8 mouse cellular contexts compared by ENCODE assay signal in genomic region chr10:93640953-93641820, GRCm38 (mm10). TPM values are rescaled to one million over a fixed set of nuclear protein-coding genes. Genes with fewer than 3 reads are reported as not detected.
DNase-seq lines count a peak whose midpoint lies in the region; ATAC-seq lines count a peak whose summit lies in the region.

No protein-coding gene starts in this region.

- H3K4me1 ChIP-seq in forebrain, embryonic 10.5 days, result peaks cover 39% of the 10 kb centered on the region
- peaks cover 12% of the 10 kb centered on the region; the same call in 1 of the 2 replicates for H3K4me1 ChIP-seq in stomach, embryonic 14.5 days (ENCODE audit: control insufficient read depth, insufficient read depth, low read length)

- H3K27me3 ChIP-seq in forebrain, embryonic 10.5 days (ENCODE audit: poor library complexity, severe bottlenecking), result peaks cover 68% of the 10 kb centered on the region
- 0 out of 2 replicates have a peak, but pooled peaks cover 10% of the 10 kb centered on the region for H3K27me3 ChIP-seq in stomach, embryonic 14.5 days (ENCODE audit: control insufficient read depth, insufficient read depth, low read length)

- WGBS in forebrain, embryonic 10.5 days, result under 1% methylated on average over 72 of the region's 73 CpGs
- WGBS in stomach, embryonic 14.5 days, result under 1% methylated on average over 48 of the region's 73 CpGs

- peak overlapping the region; percentile 86 for H3K4me3 ChIP-seq in forebrain, embryonic 10.5 days
- peak overlapping the region; percentile 69 for H3K4me3 ChIP-seq in stomach, embryonic 14.5 days (ENCODE audit: low read depth, low read length)

- H3K9me3 ChIP-seq in forebrain, embryonic 10.5 days, result no peaks in the 10 kb centered on the region
- H3K9me3 ChIP-seq in stomach, embryonic 14.5 days (ENCODE audit: control insufficient read depth, low read depth, low read length), result no peaks in the 10 kb centered on the region

- DNase-seq in heart, adult 11 months, result peak; percentile 96
- no peak for DNase-seq in heart, adult 8-10 months (ENCODE audit: low spot score)
- peak; percentile 72 for DNase-seq in brain, adult 2 months (ENCODE audit: low read depth, low spot score)
- DNase-seq in forebrain, embryonic 10.5 days (ENCODE audit: extremely low spot score, low spot score), result peak; percentile 49
- peak; percentile 19 for DNase-seq in heart, postnatal 25 days (ENCODE audit: low spot score)
- peak; percentile 51 to 63 for DNase-seq in kidney, postnatal 4 days

- peak overlapping the region; percentile 96 for H3K27ac ChIP-seq in forebrain, embryonic 10.5 days
- no peak overlapping the region for H3K27ac ChIP-seq in stomach, embryonic 14.5 days (ENCODE audit: low read length)

- H3K36me3 ChIP-seq in forebrain, embryonic 10.5 days (replicated peaks), result peaks cover 18% of the 10 kb centered on the region
- H3K36me3 ChIP-seq in stomach, embryonic 14.5 days (ENCODE audit: control insufficient read depth, insufficient read depth, low read length), result no peaks in the 10 kb centered on the region

- H3K9ac ChIP-seq in stomach, embryonic 14.5 days (replicated peaks; ENCODE audit: low read depth, low read length), result peak overlapping the region; percentile 60

- ATAC-seq in megakaryocyte-erythroid progenitor cell, adult 5-6 weeks (replicated peaks; ENCODE audit: low FRiP score, low TSS enrichment, poor library complexity, severe bottlenecking), result peak; percentile 13; the same call in 1 of the 2 replicates
- peak; percentile 42; the same call in 1 of the 2 replicates for ATAC-seq in stomach, embryonic 14.5 days (ENCODE audit: insufficient number of reproducible peaks, insufficient read depth, low FRiP score, low read depth)

- intact Hi-C loops in heart, postnatal 25 days (cut with DNase I), result no loop called here

- H3K4me2 ChIP-seq in stomach, embryonic 14.5 days (replicated peaks; ENCODE audit: low read depth, low read length), result peak overlapping the region; percentile 100

RNA-seq across cellular contexts. Expression of gene Ntn4, which starts 0.7 kb away (rescaled TPM):
- 10 to 100 TPM; 11.0 to 15.5 (median 11.9) TPM for total RNA-seq in heart, adult 8-10 months (2022)
- 0.84 and 1.1 TPM in 2 replicates for polyA plus RNA-seq in forebrain, embryonic 10.5 days (2016; fragmentation: Nextera tagmentation; extraction: Ambion mirVana)
- total RNA-seq in heart, postnatal 25 days (2021), result 10 to 100 TPM; 12.2 to 14.1 TPM
- 14.0 and 14.9 TPM in 2 replicates for total RNA-seq in megakaryocyte-erythroid progenitor cell, adult 5-6 weeks (2014; fragmentation: Nextera tagmentation)
- 8.7 and 24.8 TPM in 2 replicates for total RNA-seq in megakaryocyte-erythroid progenitor cell, adult 5-6 weeks (2017)
- 0.35 and 0.62 TPM in 2 replicates for polyA plus RNA-seq in stomach, embryonic 14.5 days (2014; fragmentation: Nextera tagmentation; extraction: Ambion mirVana)

RNA-seq across cellular contexts. Expression of gene Snrpf, which starts 51.7 kb away (rescaled TPM):
- 10 to 100 TPM in 2 of 4 experiments, 1 to 10 TPM in 2; 7.5 to 12.3 (median 10.9) TPM for total RNA-seq in heart, adult 8-10 months (2022)
- 202 and 205 TPM in 2 replicates for polyA plus RNA-seq in forebrain, embryonic 10.5 days (2016; fragmentation: Nextera tagmentation; extraction: Ambion mirVana)
- total RNA-seq in heart, postnatal 25 days (2021), result 10 to 100 TPM; 10.8 to 12.5 TPM
- 264 and 276 TPM in 2 replicates for total RNA-seq in megakaryocyte-erythroid progenitor cell, adult 5-6 weeks (2014; fragmentation: Nextera tagmentation)
- 328 and 443 TPM in 2 replicates for total RNA-seq in megakaryocyte-erythroid progenitor cell, adult 5-6 weeks (2017)
- polyA plus RNA-seq in stomach, embryonic 14.5 days (2014; fragmentation: Nextera tagmentation; extraction: Ambion mirVana), result 131 and 146 TPM in 2 replicates

Comparison
In these comparisons a context has a peak if more than half of its experiments do, and no peak if none do; other contexts are left out.
1. RNA of gene Snrpf, which starts 51.7 kb away (total RNA-seq): 264 to 443 TPM in megakaryocyte-erythroid progenitor cell, adult 5-6 weeks; 10.8 to 12.5 TPM in heart, postnatal 25 days and 7.5 to 12.3 TPM in heart, adult 8-10 months; every median in the first group is over 10 times any median in the second.